Mouse (Mus musculus): ENCODE data around the gene Fam192a.

DNA sequence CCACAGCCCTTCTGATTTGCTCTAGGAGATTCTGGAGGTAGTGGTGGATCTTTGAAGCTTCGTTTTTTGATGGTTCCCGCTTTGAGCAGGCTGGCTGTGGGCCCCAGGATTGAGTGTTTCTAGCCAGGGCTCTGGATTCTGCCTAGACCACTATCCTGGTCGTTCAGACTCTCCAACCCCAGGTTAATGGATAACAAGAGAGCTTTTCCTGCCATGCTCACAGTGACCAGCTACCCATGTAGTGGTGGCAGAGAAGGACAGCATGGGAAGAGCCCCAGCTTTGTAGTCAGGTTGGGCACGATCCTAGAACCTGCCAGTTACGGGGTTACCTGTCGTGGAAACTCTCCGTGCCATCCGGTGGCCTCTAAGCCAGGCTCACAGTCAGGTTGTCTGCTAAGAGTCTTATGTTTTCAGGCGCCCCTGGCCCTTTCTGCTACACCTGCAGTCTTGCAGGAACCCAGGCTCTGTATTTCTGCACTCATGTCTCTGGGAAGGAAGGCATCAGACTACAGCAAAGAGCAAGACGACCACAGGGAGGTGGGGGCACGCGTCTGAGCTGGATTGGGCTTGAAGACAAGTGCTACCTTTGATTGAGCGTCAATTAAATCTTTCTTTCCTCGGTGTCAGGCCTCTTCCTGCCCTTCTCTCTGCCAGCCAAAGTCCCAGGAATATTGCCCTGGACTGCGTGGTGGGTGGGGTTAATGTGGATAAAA, 35.2 kb downstream of the Fam192a start:
- TF ChIP-seq ZMIZ1 (IDR thresholded peaks at IDR 0.05; ENCODE audit: low read depth, low read length) (no peak), EP300 (IDR thresholded peaks at IDR 0.05; ENCODE audit: low read length) (no peak), KAT2A (IDR thresholded peaks at IDR 0.05; ENCODE audit: insufficient replicate concordance, low read length) (no peak), POLR2A (IDR thresholded peaks at IDR 0.05; ENCODE audit: low read depth, low read length) (no peak), CTCF (conservative IDR thresholded peaks at IDR 0.05 in 1 of 2, IDR thresholded peaks at IDR 0.05 in 1 of 2; ENCODE audit: low read depth in 2 of 2, low read length in 2 of 2) (no peak)

Data from CH12.LX (cell line).